Mouse (Mus musculus) lung, postnatal 0 days (tissue): Measurements from ENCODE around the gene Car5a. TPM values are rescaled to one million over a fixed set of nuclear protein-coding genes. Genes with fewer than 3 reads are reported as not detected.

Experiments used
- ATAC-seq: fragments of 200-750 bp; cut with Nextera tagmentation; 2 replicates; pipeline ENCODE4 v1.8.0; 2017; ENCODE audit warnings: moderate library complexity
- DNase-seq: peaks from one replicate; pipeline ENCODE4 v3.0.0-alpha.2; 2016; ENCODE audit warnings: low spot score
- H3K27ac ChIP-seq: fragments of 300-500 bp; sonication (generic); 2 replicates; pipeline ENCODE4 v1.5.1; 2014; ENCODE audit warnings: antibody characterized with exemption, mild to moderate bottlenecking, low read length, mixed read lengths
- H3K27me3 ChIP-seq: fragments of 300-500 bp; sonication (generic); replicated peaks from 2 replicates; pipeline ENCODE4 v1.6.1; 2014; ENCODE audit warnings: low read length, mixed read lengths; ENCODE audit not compliant: insufficient read depth
- H3K36me3 ChIP-seq: fragments of 300-500 bp; sonication (generic); 2 replicates; pipeline ENCODE4 v1.6.1; 2014; ENCODE audit warnings: low read length, mixed read lengths; ENCODE audit not compliant: insufficient read depth
- H3K4me1 ChIP-seq: fragments of 300-500 bp; sonication (generic); 2 replicates; pipeline ENCODE4 v1.6.1; 2014; ENCODE audit warnings: antibody characterized with exemption, low read depth, low read length, mixed read lengths; ENCODE audit not compliant: insufficient read depth
- H3K4me2 ChIP-seq: fragments of 300-500 bp; sonication (generic); replicated peaks from 2 replicates; pipeline ENCODE4 v1.6.1; 2014; ENCODE audit warnings: low read depth, mild to moderate bottlenecking, low read length, moderate library complexity, mixed read lengths
- H3K4me3 ChIP-seq: fragments of 300-500 bp; sonication (generic); 2 replicates; pipeline ENCODE4 v1.5.1; 2014; ENCODE audit warnings: low read depth, low read length
- H3K9ac ChIP-seq: fragments of 300-500 bp; sonication (generic); replicated peaks from 2 replicates; pipeline ENCODE4 v1.6.1; 2014; ENCODE audit warnings: low read depth, mild to moderate bottlenecking
- H3K9me3 ChIP-seq: fragments of 300-500 bp; sonication (generic); 2 replicates; pipeline ENCODE4 v1.6.1; 2016; ENCODE audit warnings: low read length, mixed read lengths
- CTCF ChIP-seq: IDR thresholded peaks from 2 replicates; pipeline ENCODE4 v1.5.1; 2016; ENCODE audit warnings: antibody characterized with exemption, mild to moderate bottlenecking
- EP300 ChIP-seq: IDR thresholded peaks from 2 replicates; pipeline ENCODE4 v1.6.1; 2016; ENCODE audit warnings: antibody characterized with exemption, mild to moderate bottlenecking, control low read depth
- WGBS: fragments of 180-500 bp; shearing (Covaris S2); extraction: QIAGEN DNeasy Blood & Tissue Kit; methylation state at CpG from one replicate; pipeline ENCODE4 v1.1.7; 2014; 5-methylcytosine and 5-hydroxymethylcytosine counted together
- polyA plus RNA-seq: library from polyadenylated mRNA; unstranded; fragments of >200 nt; fragmentation: Nextera tagmentation; extraction: Ambion mirVana; gene quantifications from 2 replicates; pipeline ENCODE4 v1.2.1, GENCODE M21; 2015

Gene Car5a
- polyA plus RNA-seq, 1 experiment from 2014 or later, result 0.61 TPM

DNA sequence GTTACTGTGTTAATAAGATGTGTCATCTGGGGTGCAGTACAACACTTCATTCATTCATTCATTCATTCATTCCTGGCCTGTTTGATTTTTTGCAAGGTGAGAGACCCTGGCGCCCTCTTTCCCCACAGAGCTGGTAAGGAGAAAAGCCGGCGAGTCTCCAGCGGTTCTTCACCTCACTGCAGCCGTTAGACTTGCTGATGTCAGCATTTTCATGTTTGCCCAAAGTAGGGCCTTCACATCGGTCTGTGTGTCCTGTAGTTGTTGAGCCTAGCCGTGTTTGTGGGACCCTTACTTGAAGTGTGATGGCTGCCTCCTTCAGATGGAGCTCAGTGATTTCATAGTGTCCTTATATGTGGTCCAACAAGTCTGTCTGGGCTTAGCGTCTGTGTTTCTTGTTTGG lies 25.5 kb upstream of the Car5a start:
- 68% methylated on average over 8 of the region's 8 CpGs for WGBS
- Histone ChIP-seq H3K9ac (no peak overlapping the region), H3K27me3 (no peaks in the 10 kb centered on the region), H3K36me3 (no peaks in the 10 kb centered on the region), H3K9me3 (no peaks in the 10 kb centered on the region), H3K27ac (no peak overlapping the region), H3K4me3 (no peak overlapping the region), H3K4me2 (no peak overlapping the region), H3K4me1 (peaks cover 7% of the 10 kb centered on the region; the same call in 1 of the 2 replicates)
- no peak for TF ChIP-seq CTCF
- no peak for TF ChIP-seq EP300
- no peak for DNase-seq
- ATAC-seq, result no peak

DNA sequence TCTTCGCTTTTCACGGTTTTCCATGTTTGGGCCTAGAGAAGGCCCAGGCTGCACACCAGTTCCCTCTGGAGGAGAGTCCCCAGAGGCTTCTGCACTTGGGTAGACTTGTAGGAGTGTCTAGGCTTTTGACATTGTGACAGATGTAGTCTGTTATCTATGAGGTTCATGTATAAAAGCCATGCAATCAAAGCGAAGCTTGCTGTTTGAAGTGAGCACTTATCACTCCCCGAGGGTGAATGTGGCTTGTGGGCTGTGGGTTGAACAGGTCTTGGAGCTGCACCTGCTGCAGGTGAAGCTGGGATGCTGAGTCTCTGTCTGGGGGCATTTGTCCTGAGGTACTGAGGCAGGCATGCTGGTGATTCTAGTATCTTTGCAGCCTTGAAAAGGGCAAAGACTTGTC lies 23.8 kb upstream of the Car5a start:
- ATAC-seq (no peak), DNase-seq (no peak)
- 53% methylated on average over 4 of the region's 4 CpGs for WGBS
- Histone ChIP-seq H3K27ac (no peak overlapping the region), H3K4me3 (no peak overlapping the region), H3K4me1 (peaks cover 7% of the 10 kb centered on the region; the same call in 1 of the 2 replicates), H3K27me3 (no peaks in the 10 kb centered on the region), H3K9ac (no peak overlapping the region), H3K4me2 (no peak overlapping the region), H3K36me3 (no peaks in the 10 kb centered on the region), H3K9me3 (no peaks in the 10 kb centered on the region)
- TF ChIP-seq CTCF, result no peak
- TF ChIP-seq EP300, result no peak

DNA sequence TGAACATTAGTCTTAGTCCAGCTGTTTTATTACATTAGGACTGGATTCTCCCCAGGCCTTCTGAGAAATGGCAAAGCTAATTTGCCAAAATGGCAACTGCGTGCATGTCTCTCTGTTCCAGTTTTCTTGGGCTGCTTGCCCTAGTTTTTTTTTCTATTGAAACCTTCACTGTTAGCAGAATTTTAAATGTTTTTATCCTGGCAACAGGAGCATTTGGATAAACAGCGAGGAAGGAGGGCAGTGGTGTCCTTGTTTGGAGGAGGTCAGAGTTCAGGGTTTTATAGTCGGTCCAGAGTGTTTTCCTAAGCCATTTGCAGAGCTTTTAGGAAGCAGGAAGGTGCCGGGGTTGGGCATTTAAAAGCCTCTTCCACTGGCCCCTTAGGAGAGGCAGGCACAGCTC lies 23.3 kb upstream of the Car5a start:
- Histone ChIP-seq H3K4me3 (no peak overlapping the region), H3K27ac (no peak overlapping the region), H3K9ac (no peak overlapping the region), H3K4me2 (no peak overlapping the region), H3K9me3 (no peaks in the 10 kb centered on the region), H3K4me1 (peaks cover 7% of the 10 kb centered on the region; the same call in 1 of the 2 replicates), H3K27me3 (no peaks in the 10 kb centered on the region), H3K36me3 (no peaks in the 10 kb centered on the region)
- TF ChIP-seq CTCF (no peak), EP300 (no peak)
- ATAC-seq (no peak), DNase-seq (no peak)
- 28% methylated on average over 4 of the region's 4 CpGs for WGBS

DNA sequence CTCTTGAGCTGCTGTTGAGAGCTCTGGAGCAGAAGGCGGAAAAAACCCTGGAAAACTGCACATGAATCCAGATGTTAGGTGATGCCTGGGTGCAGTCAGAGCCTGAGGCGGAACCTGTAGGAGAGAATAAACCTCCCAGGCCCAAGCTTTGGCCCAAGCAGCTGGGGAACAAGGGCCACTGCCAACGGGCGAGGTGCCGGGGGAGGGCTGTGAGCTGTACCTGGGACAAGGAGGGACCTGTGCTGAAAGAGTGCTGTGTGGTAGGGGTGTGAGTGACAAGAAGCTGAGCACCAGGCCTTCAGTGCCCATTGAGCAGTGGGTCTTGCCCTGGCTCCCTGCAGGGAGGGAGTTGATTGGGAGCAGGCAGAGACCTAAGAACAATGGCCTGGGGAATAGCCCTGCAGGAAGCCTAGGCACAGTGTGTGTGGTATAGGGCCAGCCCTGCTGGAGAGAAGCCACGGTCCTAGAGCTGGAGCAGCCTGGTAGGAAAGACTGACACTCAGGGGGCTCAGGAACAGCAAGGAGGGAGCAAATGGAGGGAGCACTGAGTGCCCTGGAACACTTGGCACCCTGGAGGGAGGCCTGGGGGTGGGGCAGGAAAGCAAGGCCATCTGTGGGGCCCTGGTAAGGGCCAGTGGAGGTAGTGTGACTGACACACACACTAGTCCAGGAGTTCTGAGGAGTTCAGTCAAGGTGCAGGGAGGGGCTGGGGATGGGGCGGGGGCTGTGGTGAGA lies 22.2 kb upstream of the Car5a start:
- H3K9me3 ChIP-seq, result no peaks in the 10 kb centered on the region
- TF ChIP-seq EP300, result no peak
- TF ChIP-seq CTCF, result no peak
- H3K27ac ChIP-seq, result no peak overlapping the region
- H3K36me3 ChIP-seq, result no peaks in the 10 kb centered on the region
- no peaks in the 10 kb centered on the region for H3K27me3 ChIP-seq
- DNase-seq (no peak), ATAC-seq (no peak)
- H3K4me2 ChIP-seq, result no peak overlapping the region
- H3K9ac ChIP-seq, result no peak overlapping the region
- no peak overlapping the region for H3K4me3 ChIP-seq
- WGBS, result 67% methylated on average over 7 of the region's 7 CpGs
- peaks cover 7% of the 10 kb centered on the region; the same call in 1 of the 2 replicates for H3K4me1 ChIP-seq

DNA sequence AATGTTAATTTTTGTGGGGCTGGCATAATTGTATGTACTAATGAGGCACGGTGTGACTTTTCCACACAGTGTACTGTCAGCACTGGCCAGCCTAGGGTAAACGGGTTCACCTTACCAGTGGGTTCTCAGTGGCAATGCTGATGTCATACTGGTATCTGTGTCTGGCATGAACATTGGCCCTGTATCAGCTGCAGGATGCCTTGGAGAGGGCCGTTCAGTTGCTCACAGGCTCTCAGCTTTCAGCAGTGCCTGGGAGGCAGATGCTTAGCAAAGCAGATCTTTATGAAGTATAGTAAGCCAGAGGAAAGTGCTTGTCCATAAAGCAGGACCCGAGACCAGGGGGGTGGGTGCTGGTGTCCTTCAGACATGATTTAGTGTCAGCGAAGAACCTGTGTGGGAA lies 21.4 kb upstream of the Car5a start:
- 65% methylated on average over 5 of the region's 5 CpGs for WGBS
- no peak for TF ChIP-seq CTCF
- TF ChIP-seq EP300, result no peak
- Histone ChIP-seq H3K27ac (no peak overlapping the region), H3K9me3 (no peaks in the 10 kb centered on the region), H3K4me2 (no peak overlapping the region), H3K9ac (no peak overlapping the region), H3K27me3 (no peaks in the 10 kb centered on the region), H3K4me3 (no peak overlapping the region), H3K4me1 (peaks cover 7% of the 10 kb centered on the region; the same call in 1 of the 2 replicates), H3K36me3 (no peaks in the 10 kb centered on the region)
- DNase-seq (no peak), ATAC-seq (no peak)

DNA sequence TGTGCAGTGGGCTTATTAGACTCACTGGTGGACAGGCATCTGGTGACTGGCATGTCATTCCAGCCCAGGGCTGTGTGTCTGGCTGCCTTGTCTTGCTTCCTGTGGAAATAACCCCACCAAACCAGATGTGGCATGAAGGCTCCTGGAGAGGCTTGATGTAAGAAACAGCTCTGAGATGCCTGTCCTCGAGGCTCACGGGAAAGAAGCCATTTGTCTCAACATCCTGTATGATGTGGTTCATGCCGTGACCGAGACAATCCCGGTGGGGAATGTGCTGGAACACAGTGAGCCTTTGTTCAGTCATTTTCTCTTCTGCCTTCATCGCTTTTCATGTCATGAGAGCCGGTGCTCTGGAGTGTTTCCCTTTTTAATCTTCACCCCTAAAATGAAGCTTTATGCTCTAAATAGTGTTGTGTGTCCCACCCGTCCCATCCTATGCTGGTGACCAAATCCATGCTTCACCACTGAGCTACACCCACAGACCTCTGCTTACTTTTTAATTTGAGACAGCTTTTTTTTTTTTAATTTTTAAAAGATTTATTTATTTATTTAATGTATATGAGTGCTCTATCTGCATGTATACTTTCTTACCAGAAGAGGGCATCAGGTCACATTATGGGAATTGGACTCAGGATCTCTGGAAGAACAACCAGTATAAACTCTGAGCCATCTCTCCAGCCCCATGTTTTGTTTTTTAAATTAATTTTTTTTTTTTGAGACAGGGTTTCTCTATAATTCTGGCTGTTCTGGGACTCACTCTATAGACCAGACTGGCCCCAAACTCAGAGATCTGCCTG lies 20.2 kb upstream of the Car5a start:
- Histone ChIP-seq H3K27me3 (no peaks in the 10 kb centered on the region), H3K9me3 (no peaks in the 10 kb centered on the region), H3K4me3 (no peak overlapping the region), H3K36me3 (no peaks in the 10 kb centered on the region), H3K27ac (no peak overlapping the region), H3K4me1 (peaks cover 5% of the 10 kb centered on the region; the same call in 1 of the 2 replicates), H3K9ac (no peak overlapping the region), H3K4me2 (no peak overlapping the region)
- WGBS, result 59% methylated on average over 8 of the region's 8 CpGs
- DNase-seq (no peak), ATAC-seq (no peak)
- TF ChIP-seq CTCF (peak; percentile 32), EP300 (no peak)
